Mouse (Mus musculus) brain, embryonic 18.5 days (tissue): ENCODE data around the gene Hbq1b.
"Not testable (repeated sequence)": the region's sequence is repeated elsewhere in the genome, so short reads cannot be mapped to it uniquely, and the experiment has no call there.

Source experiments
- DNase-seq: peaks from one replicate; pipeline ENCODE4 v3.0.0-alpha.2; 2012; ENCODE audit warnings: low read depth, low spot score

Gene Hbq1b

GRCm38 (mm10) chr11:32299865-32300264 is 13.1 kb downstream of the Hbq1b start, which contains the start of gene Hbq1a:
Gene Hbq1a, plus strand, starts transcription at chr11:32300069.
- not testable (repeated sequence) for DNase-seq

GRCm38 (mm10) chr11:32300279-32301267 is 13.8 kb downstream of the Hbq1b start:
- no peak for DNase-seq

- DNase-seq = no peak
These were observed 14.7 kb downstream of the Hbq1b start for GRCm38 (mm10) chr11:32301506-32301905.

GRCm38 (mm10) chr11:32302824-32303419 is 16.2 kb downstream of the Hbq1b start:
- no peak for DNase-seq

GRCm38 (mm10) chr11:32303455-32303854 is 16.7 kb downstream of the Hbq1b start:
- DNase-seq = no peak

GRCm38 (mm10) chr11:32307006-32307405 is 20.2 kb downstream of the Hbq1b start:
- DNase-seq = no peak

GRCm38 (mm10) chr11:32309446-32309845 is 22.7 kb downstream of the Hbq1b start:
- no peak for DNase-seq

GRCm38 (mm10) chr11:32309928-32310327 is 23.2 kb downstream of the Hbq1b start:
- no peak for DNase-seq

- DNase-seq = no peak
These were observed 29.2 kb downstream of the Hbq1b start for GRCm38 (mm10) chr11:32316009-32316408.

GRCm38 (mm10) chr11:32320507-32321195 is 33.9 kb downstream of the Hbq1b start:
- no peak for DNase-seq

- no peak for DNase-seq
These were observed 34.4 kb downstream of the Hbq1b start for GRCm38 (mm10) chr11:32321196-32321565.

- no peak for DNase-seq
These were observed 37.8 kb downstream of the Hbq1b start for GRCm38 (mm10) chr11:32324609-32325008.

- DNase-seq = no peak
These were observed 44.3 kb downstream of the Hbq1b start for GRCm38 (mm10) chr11:32331075-32331474.

- no peak for DNase-seq
These were observed 45.1 kb downstream of the Hbq1b start for GRCm38 (mm10) chr11:32331861-32332260.

- DNase-seq = no peak
These were observed 46.5 kb downstream of the Hbq1b start for GRCm38 (mm10) chr11:32333235-32333634.

GRCm38 (mm10) chr11:32336435-32336907 is 49.7 kb downstream of the Hbq1b start:
- DNase-seq = no peak
